In genomic region chr1:138622831-138623230, GRCm38 (mm10) we compare ENCODE assay signal across 22 mouse cellular contexts. TPM values are rescaled to one million over a fixed set of nuclear protein-coding genes. Genes with fewer than 3 reads are reported as not detected.
A peak's percentile ranks its signal among the peaks of the same experiment; 100 is the strongest.
DNase-seq lines count a peak whose midpoint lies in the region; ATAC-seq and TF ChIP-seq lines count a peak whose summit lies in the region.
"Had no signal": no experiment of that assay in that cellular context is flagged by ENCODE, and none has a peak within 500 bp of the region (broad histone marks: within the 10 kb centered on the region; RNA-seq: fewer than 3 reads in every experiment).

No protein-coding gene starts in this region.

- H3K9me3 ChIP-seq in embryonic facial prominence, embryonic 15.5 days (replicated peaks) = no peaks in the 10 kb centered on the region
- no peaks in the 10 kb centered on the region for H3K9me3 ChIP-seq in hindbrain, embryonic 11.5 days (ENCODE audit: control insufficient read depth, low read length)
- H3K9me3 ChIP-seq: forebrain, embryonic 12.5 days; heart, embryonic 10.5 days; midbrain, embryonic 15.5 days; neural tube, embryonic 15.5 days had no signal

- H3K36me3 ChIP-seq in embryonic facial prominence, embryonic 15.5 days = no peaks in the 10 kb centered on the region
- no peaks in the 10 kb centered on the region for H3K36me3 ChIP-seq in hindbrain, embryonic 11.5 days (ENCODE audit: control insufficient read depth, insufficient read depth, low read length)
- H3K36me3 ChIP-seq: forebrain, embryonic 12.5 days; heart, embryonic 10.5 days; midbrain, embryonic 15.5 days; neural tube, embryonic 15.5 days had no signal

- no peak for TF ChIP-seq CTCF in gastrocnemius, adult 2 months (IDR thresholded peaks at IDR 0.05)
- no peak for TF ChIP-seq CTCF in layer of hippocampus, adult 2 months (conservative IDR thresholded peaks at IDR 0.05)

- no peak overlapping the region for H3K9ac ChIP-seq in embryonic facial prominence, embryonic 15.5 days
- no peak overlapping the region for H3K9ac ChIP-seq in hindbrain, embryonic 11.5 days (ENCODE audit: low read depth, low read length)
- H3K9ac ChIP-seq: forebrain, embryonic 12.5 days; midbrain, embryonic 15.5 days; neural tube, embryonic 15.5 days had no signal

- no peak for DNase-seq in gastrocnemius, adult 2 months
- DNase-seq in gastrocnemius, postnatal 25 days = no peak
- DNase-seq in layer of hippocampus, adult 2 months (ENCODE audit: low spot score in 2 of 2) = no peak
- no peak for DNase-seq in layer of hippocampus, adult 18-20 months (ENCODE audit: low spot score in 2 of 2)
- peak; percentile 16 for DNase-seq in A20 (ENCODE audit: low read depth, low spot score)
- DNase-seq in hindbrain, embryonic 11.5 days (ENCODE audit: low spot score) = no peak
- DNase-seq in right cerebral cortex, postnatal 14 days = no peak
- DNase-seq: cerebellum, adult 8-10 months; cerebellum, postnatal 25 days; kidney, postnatal 36 days; layer of hippocampus, postnatal 36 days; left cerebral cortex, postnatal 4 days; right cerebral cortex, postnatal 25 days; spleen, adult 18-20 months; thymus, postnatal 14 days had no signal

- H3K27me3 ChIP-seq in embryonic facial prominence, embryonic 15.5 days = no peaks in the 10 kb centered on the region
- no peaks in the 10 kb centered on the region for H3K27me3 ChIP-seq in hindbrain, embryonic 11.5 days (ENCODE audit: control insufficient read depth, insufficient read depth, low read length)
- H3K27me3 ChIP-seq: forebrain, embryonic 12.5 days; midbrain, embryonic 15.5 days had no signal

- H3K4me3 ChIP-seq in gastrocnemius, adult 2 months = peak overlapping the region; percentile 23; the same call in 1 of the 2 replicates
- no peak overlapping the region for H3K4me3 ChIP-seq in layer of hippocampus, adult 2 months
- no peak overlapping the region for H3K4me3 ChIP-seq in embryonic facial prominence, embryonic 15.5 days (replicated peaks)
- H3K4me3 ChIP-seq in hindbrain, embryonic 11.5 days (ENCODE audit: low read depth, low read length) = no peak overlapping the region
- H3K4me3 ChIP-seq: forebrain, embryonic 12.5 days; heart, embryonic 10.5 days; midbrain, embryonic 15.5 days; neural tube, embryonic 15.5 days had no signal

- WGBS in embryonic facial prominence, embryonic 15.5 days = 58% methylated on average over 5 of the region's 5 CpGs
- WGBS in hindbrain, embryonic 11.5 days = 91% methylated on average over 5 of the region's 5 CpGs

- intact Hi-C loops in gastrocnemius, adult 2 months (cut with DNase I) = no loop called here

- H3K4me1 ChIP-seq in embryonic facial prominence, embryonic 15.5 days = peaks cover 13% of the 10 kb centered on the region
- H3K4me1 ChIP-seq in hindbrain, embryonic 11.5 days (replicated peaks; ENCODE audit: control insufficient read depth, insufficient read depth, low read length) = no peaks in the 10 kb centered on the region

- no peak for ATAC-seq in embryonic facial prominence, embryonic 15.5 days (ENCODE audit: insufficient number of reproducible peaks, low FRiP score, low TSS enrichment, low read depth)
- ATAC-seq in hindbrain, embryonic 11.5 days (ENCODE audit: low FRiP score) = no peak
- ATAC-seq: hindbrain, embryonic 16.5 days; midbrain, embryonic 15.5 days had no signal

- H3K4me2 ChIP-seq in embryonic facial prominence, embryonic 15.5 days (replicated peaks) = no peak overlapping the region
- no peak overlapping the region for H3K4me2 ChIP-seq in hindbrain, embryonic 11.5 days (replicated peaks; ENCODE audit: low read depth, low read length)
- H3K4me2 ChIP-seq: forebrain, embryonic 12.5 days; midbrain, embryonic 15.5 days; neural tube, embryonic 15.5 days had no signal

- peak overlapping the region; percentile 65 for H3K27ac ChIP-seq in gastrocnemius, adult 2 months
- 0 out of 2 replicates have a peak overlapping the region, but pooled peaks have one; percentile 2 for H3K27ac ChIP-seq in layer of hippocampus, adult 2 months
- H3K27ac ChIP-seq in embryonic facial prominence, embryonic 15.5 days (replicated peaks) = peak overlapping the region; percentile 51
- no peak overlapping the region for H3K27ac ChIP-seq in hindbrain, embryonic 11.5 days (ENCODE audit: low read depth, low read length)
- H3K27ac ChIP-seq: forebrain, embryonic 12.5 days; heart, embryonic 10.5 days; macrophage; midbrain, embryonic 15.5 days; neural tube, embryonic 15.5 days had no signal

RNA-seq across cellular contexts. Expression of gene Nek7, which starts 2.9 kb away (rescaled TPM):
- total RNA-seq in gastrocnemius, adult 2 months (2021) = 100 to 1,000 TPM in 1 of 2 experiments, 10 to 100 TPM in 1; 97.8 to 113 TPM
- 10 to 100 TPM; 70.1 to 81.7 TPM for total RNA-seq in gastrocnemius, postnatal 25 days (2021)
- 10 to 100 TPM; 33.9 to 34.9 TPM for total RNA-seq in layer of hippocampus, adult 2 months (2021)
- 10 to 100 TPM; 35.9 to 39.7 TPM for total RNA-seq in layer of hippocampus, adult 18-20 months (2021)
- polyA plus RNA-seq in embryonic facial prominence, embryonic 15.5 days (2015; fragmentation: Nextera tagmentation; extraction: Ambion mirVana) = 39.4 and 40.3 TPM in 2 replicates
- polyA plus RNA-seq in hindbrain, embryonic 11.5 days (2014; fragmentation: Nextera tagmentation; extraction: Ambion mirVana) = 26.1 and 27.7 TPM in 2 replicates
